Mouse (Mus musculus) spleen, postnatal 4 days (tissue): ENCODE results near the gene Atad2b.

Source experiments
- DNase-seq, 2 experiments: peaks; one replicate each; pipeline ENCODE4 v3.0.0; 2022; ENCODE audit warnings: low spot score in 2 of 2

The Atad2b gene

GRCm38 (mm10) chr12:5081480-5081879 lies 164.3 kb downstream of the Atad2b start:
- no peak for DNase-seq

GRCm38 (mm10) chr12:5084714-5085113 lies 167.6 kb downstream of the Atad2b start:
- DNase-seq: no peak

GRCm38 (mm10) chr12:5087787-5088519 lies 170.8 kb downstream of the Atad2b start:
- no peak for DNase-seq

DNA sequence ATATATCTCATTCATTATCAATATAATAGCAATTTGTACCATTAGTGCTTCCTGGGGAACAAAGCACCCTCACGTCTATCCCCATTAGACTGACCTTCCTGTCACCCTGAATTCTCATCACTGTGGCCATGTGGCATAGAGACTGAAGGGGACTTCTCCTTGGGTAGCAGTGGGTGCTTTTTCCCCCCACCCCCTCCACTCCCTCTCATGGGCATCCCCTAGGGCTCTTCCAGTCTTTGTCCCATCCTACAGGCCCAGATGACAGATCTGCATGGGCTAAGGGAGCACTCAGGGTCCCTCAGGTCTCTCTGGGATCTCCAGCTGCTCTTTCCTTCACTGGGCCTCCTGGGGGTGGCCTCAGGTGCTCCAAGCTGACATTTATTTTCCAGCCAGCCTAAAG lies 171.5 kb downstream of the Atad2b start:
- no peak for DNase-seq
